Mouse (Mus musculus) neural tube, embryonic 13.5 days (tissue): Measurements from ENCODE around the gene Gm43738. TPM values are rescaled to one million over a fixed set of nuclear protein-coding genes. Genes with fewer than 3 reads are reported as not detected.

Experiments
- ATAC-seq: fragments of 200-750 bp; cut with Nextera tagmentation; 2 replicates; pipeline ENCODE4 v1.8.0; 2017; ENCODE audit warnings: low read depth, mild to moderate bottlenecking, moderate TSS enrichment, moderate library complexity
- H3K27ac ChIP-seq: fragments of 300-500 bp; sonication (generic); replicated peaks from 2 replicates; pipeline ENCODE4 v1.5.1; 2015; ENCODE audit warnings: moderate library complexity, mild to moderate bottlenecking, inconsistent platforms
- H3K27me3 ChIP-seq: fragments of 300-500 bp; sonication (generic); 2 replicates; pipeline ENCODE4 v1.6.1; 2015; ENCODE audit warnings: mild to moderate bottlenecking, inconsistent platforms
- H3K36me3 ChIP-seq: fragments of 300-500 bp; sonication (generic); 2 replicates; pipeline ENCODE4 v1.6.1; 2015; ENCODE audit warnings: mild to moderate bottlenecking, inconsistent platforms
- H3K4me1 ChIP-seq: fragments of 300-500 bp; sonication (generic); replicated peaks from 2 replicates; pipeline ENCODE4 v1.6.1; 2015; ENCODE audit warnings: inconsistent platforms
- H3K4me2 ChIP-seq: fragments of 300-500 bp; sonication (generic); 2 replicates; pipeline ENCODE4 v1.6.1; 2015; ENCODE audit warnings: inconsistent platforms, mild to moderate bottlenecking, moderate library complexity
- H3K4me3 ChIP-seq: fragments of 300-500 bp; sonication (generic); 2 replicates; pipeline ENCODE4 v1.5.1; 2015; ENCODE audit warnings: mild to moderate bottlenecking, inconsistent platforms
- H3K9ac ChIP-seq: fragments of 300-500 bp; sonication (generic); 2 replicates; pipeline ENCODE4 v1.6.1; 2015; ENCODE audit warnings: moderate library complexity, mild to moderate bottlenecking, inconsistent platforms
- H3K9me3 ChIP-seq: fragments of 300-500 bp; sonication (generic); 2 replicates; pipeline ENCODE4 v1.6.1; 2016; ENCODE audit warnings: inconsistent platforms
- WGBS: fragments of 180-500 bp; shearing (Covaris S2); methylation state at CpG from one replicate; pipeline ENCODE4 v1.1.7; 2015; 5-methylcytosine and 5-hydroxymethylcytosine counted together
- polyA plus RNA-seq: library from polyadenylated mRNA; unstranded; fragments of >200 nt; fragmentation: Nextera tagmentation; extraction: Ambion mirVana; gene quantifications from 2 replicates; pipeline ENCODE4 v1.2.1, GENCODE M21; 2015

Gm43738 gene
- polyA plus RNA-seq, 1 experiment from 2014 or later, result not detected

GRCm38 (mm10) chr3:89101812-89102494, 1.1 kb upstream of the Gm43738 start, which contains the start of gene Fdps:
TSS of gene Fdps (minus strand) at chr3:89101959.
- no peaks in the 10 kb centered on the region for H3K27me3 ChIP-seq
- peaks cover 33% of the 10 kb centered on the region for H3K36me3 ChIP-seq
- H3K4me3 ChIP-seq, result peak within 1 kb of the TSS; percentile 69
- peaks cover 31% of the 10 kb centered on the region for H3K4me1 ChIP-seq
- H3K9me3 ChIP-seq, result no peaks in the 10 kb centered on the region
- under 1% methylated on average over 26 of the region's 26 CpGs for WGBS
- H3K27ac ChIP-seq, result peak within 1 kb of the TSS; percentile 85
- H3K4me2 ChIP-seq, result peak within 1 kb of the TSS; percentile 91
- H3K9ac ChIP-seq, result peak within 1 kb of the TSS; percentile 77
- peak; percentile 99 for ATAC-seq

DNA sequence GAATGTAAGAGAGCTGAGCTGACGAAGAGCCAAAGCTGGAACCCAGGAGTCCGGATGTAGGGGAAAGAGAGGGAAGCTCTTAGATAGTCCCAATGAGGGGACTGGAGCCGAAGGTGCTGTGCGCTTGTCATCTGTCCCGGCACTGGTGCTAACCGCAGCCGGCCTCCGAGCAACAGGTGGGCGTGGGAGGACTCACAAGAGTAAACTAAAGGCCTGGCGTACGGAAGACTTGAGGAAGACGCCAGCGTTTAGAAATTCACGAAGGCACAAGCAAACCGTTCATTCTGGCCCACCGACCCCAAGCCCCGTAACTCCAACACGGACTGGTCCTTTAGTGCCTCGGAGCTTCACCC, 536 bp upstream of the Gm43738 start:
- Histone ChIP-seq H3K4me2 (peak overlapping the region; percentile 91), H3K4me1 (peaks cover 31% of the 10 kb centered on the region), H3K27ac (peak overlapping the region; percentile 81), H3K36me3 (peaks cover 38% of the 10 kb centered on the region), H3K27me3 (no peaks in the 10 kb centered on the region), H3K4me3 (peak overlapping the region; percentile 69), H3K9ac (peak overlapping the region; percentile 77), H3K9me3 (no peaks in the 10 kb centered on the region)
- ATAC-seq, result peak; percentile 51
- 0% methylated on average over 19 of the region's 19 CpGs for WGBS

DNA sequence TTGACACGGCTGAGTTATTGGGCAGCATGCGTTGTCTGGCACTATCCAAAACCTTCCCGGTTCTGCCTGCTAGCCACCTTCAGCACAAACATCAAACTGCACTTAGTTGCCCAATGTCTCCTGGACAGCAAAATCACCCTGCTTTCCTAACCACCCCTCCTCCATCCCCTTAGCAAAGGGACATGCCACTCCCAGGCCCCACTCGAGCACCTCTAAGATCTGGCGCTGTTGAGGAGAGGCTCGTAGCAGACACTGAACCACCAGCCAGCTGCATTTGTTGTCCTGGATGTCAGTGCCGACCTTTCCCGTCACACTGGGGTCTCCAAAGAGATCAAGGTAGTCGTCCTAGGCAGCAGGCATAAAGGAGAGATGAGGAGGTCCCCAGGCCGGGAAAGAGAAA, 6.9 kb downstream of the Gm43738 start:
- Histone ChIP-seq H3K4me1 (peaks cover 39% of the 10 kb centered on the region), H3K36me3 (peaks cover 55% of the 10 kb centered on the region), H3K27me3 (peaks cover 6% of the 10 kb centered on the region; the same call in 1 of the 2 replicates), H3K27ac (no peak overlapping the region), H3K4me2 (no peak overlapping the region), H3K4me3 (no peak overlapping the region), H3K9ac (no peak overlapping the region), H3K9me3 (no peaks in the 10 kb centered on the region)
- ATAC-seq, result no peak
- WGBS, result 83% methylated on average over 10 of the region's 10 CpGs

DNA sequence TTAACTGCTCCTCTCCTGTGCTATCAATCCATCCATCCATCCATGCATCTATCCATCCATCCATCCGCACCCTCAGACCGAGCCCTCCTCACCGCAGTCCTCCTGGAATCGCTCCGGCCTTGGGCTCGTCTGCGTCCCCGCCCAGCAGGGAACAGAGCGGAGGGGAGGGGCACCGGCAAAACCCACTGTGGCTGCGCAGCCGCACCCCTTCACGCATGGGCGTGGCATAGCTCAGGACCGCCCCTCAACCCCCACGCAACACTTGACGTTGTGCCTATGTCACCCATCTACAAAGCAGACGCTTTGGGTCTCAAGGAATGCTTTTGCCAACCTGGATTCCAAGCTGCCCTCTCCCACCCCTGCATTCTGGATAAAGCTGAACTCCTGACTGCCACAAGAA, 7.7 kb downstream of the Gm43738 start, which contains the start of gene Rusc1:
Gene Rusc1 (minus strand): TSS at position 137 of the 400 bp plus-strand sequence.
- peaks cover 45% of the 10 kb centered on the region for H3K4me1 ChIP-seq
- WGBS, result under 1% methylated on average over 18 of the region's 18 CpGs

DNA sequence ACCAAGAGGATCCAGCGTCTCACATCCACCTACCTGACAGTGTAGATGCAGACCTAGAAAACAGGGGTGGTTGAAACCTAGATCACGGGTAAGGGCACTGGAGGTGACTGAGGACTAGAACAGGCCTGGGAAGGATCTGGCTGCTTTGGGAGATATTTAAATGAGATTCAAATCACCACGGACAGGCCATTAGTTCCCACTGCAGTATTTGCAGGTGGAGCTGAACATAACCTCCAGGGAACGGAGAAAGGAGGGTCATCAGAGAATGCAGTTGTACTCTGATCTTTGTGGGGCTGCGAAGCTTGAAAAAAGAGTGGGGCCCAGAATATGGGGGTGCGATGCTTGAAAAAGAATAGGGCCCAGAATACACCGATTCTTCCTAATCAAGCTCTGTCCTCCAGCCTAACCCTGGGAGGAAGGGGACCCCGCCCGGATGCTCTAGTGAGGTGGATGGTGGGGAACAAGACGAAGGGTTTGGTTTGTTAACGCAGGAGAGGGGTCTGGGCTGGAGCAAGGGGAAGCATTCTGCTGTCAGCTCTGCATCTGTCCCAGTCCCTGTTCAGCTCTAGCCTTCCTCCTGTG, 8.3 kb downstream of the Gm43738 start:
- Histone ChIP-seq H3K27me3 (peaks cover 14% of the 10 kb centered on the region; the same call in 1 of the 2 replicates), H3K4me1 (peaks cover 49% of the 10 kb centered on the region), H3K4me3 (peak overlapping the region; percentile 74), H3K36me3 (peaks cover 56% of the 10 kb centered on the region), H3K9me3 (no peaks in the 10 kb centered on the region), H3K4me2 (peak overlapping the region; percentile 94), H3K27ac (peak overlapping the region; percentile 86), H3K9ac (peak overlapping the region; percentile 92)
- WGBS, result 16% methylated on average over 11 of the region's 11 CpGs
- ATAC-seq, result peak; percentile 36

More for the DNA sequence above, 7.7 kb downstream of the Gm43738 start, which contains the start of gene Rusc1:
- H3K36me3 ChIP-seq, result peaks cover 56% of the 10 kb centered on the region
- peak; percentile 86 for ATAC-seq
- H3K4me2 ChIP-seq, result peak within 1 kb of the TSS; percentile 94
- H3K4me3 ChIP-seq, result peak within 1 kb of the TSS; percentile 74
- peak within 1 kb of the TSS; percentile 86 for H3K27ac ChIP-seq
- peaks cover 13% of the 10 kb centered on the region; the same call in 1 of the 2 replicates for H3K27me3 ChIP-seq
- no peaks in the 10 kb centered on the region for H3K9me3 ChIP-seq
- peak within 1 kb of the TSS; percentile 92 for H3K9ac ChIP-seq

DNA sequence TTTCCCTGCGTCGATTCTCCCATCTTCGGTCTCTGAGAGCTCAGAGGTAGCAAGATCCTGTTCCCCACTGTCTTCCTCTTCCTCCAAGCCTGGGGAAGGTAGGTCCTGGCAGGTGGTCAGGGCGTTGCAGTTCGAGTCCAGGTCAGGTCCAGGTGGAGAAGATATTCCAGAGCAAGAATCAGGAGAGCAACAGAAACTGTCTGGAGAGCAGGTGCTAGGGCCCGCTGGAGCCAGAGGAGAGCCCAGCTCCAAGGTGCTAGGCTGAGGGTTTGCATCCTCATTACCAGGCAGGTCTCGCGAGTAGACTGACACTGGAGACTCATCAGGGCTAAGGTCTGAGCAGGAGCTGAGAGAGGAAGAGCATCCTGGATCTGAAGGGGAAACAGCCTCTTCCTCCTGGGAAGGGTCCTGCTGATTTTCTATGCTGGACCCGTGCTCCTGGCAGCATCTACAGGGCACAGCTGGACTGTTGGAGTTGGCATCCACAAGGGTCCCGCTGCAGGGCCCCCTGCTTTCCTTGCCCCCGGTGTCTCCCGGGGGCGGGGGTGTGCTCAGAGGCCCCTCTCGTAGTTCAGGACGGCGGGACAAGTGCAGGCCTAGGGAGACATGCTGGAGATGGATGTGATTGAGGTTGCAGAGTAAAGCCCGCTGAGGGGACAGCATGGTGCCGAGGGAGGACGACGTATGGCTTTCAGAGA, 8.9 kb downstream of the Gm43738 start:
- H3K36me3 ChIP-seq, result peaks cover 54% of the 10 kb centered on the region
- peak overlapping the region; percentile 92 for H3K9ac ChIP-seq
- peak overlapping the region; percentile 94 for H3K4me2 ChIP-seq
- H3K27me3 ChIP-seq, result peaks cover 14% of the 10 kb centered on the region; the same call in 1 of the 2 replicates
- H3K4me1 ChIP-seq, result peaks cover 51% of the 10 kb centered on the region
- no peak for ATAC-seq
- peak overlapping the region; percentile 74 for H3K4me3 ChIP-seq
- 5% methylated on average over 20 of the region's 20 CpGs for WGBS
- H3K9me3 ChIP-seq, result no peaks in the 10 kb centered on the region
- H3K27ac ChIP-seq, result peak overlapping the region; percentile 86

GRCm38 (mm10) chr3:89090694-89091655, 9.9 kb downstream of the Gm43738 start:
- Histone ChIP-seq H3K27ac (peak overlapping the region; percentile 86), H3K4me1 (peaks cover 51% of the 10 kb centered on the region), H3K27me3 (peaks cover 14% of the 10 kb centered on the region; the same call in 1 of the 2 replicates), H3K4me2 (peak overlapping the region; percentile 94), H3K9ac (peak overlapping the region; percentile 92), H3K36me3 (peaks cover 53% of the 10 kb centered on the region), H3K9me3 (no peaks in the 10 kb centered on the region), H3K4me3 (peak overlapping the region; percentile 74)
- WGBS, result under 1% methylated on average over 69 of the region's 74 CpGs
- ATAC-seq, result peak; percentile 44

GRCm38 (mm10) chr3:89089882-89090591, 10.9 kb downstream of the Gm43738 start:
- H3K9me3 ChIP-seq, result no peaks in the 10 kb centered on the region
- H3K27me3 ChIP-seq, result peaks cover 14% of the 10 kb centered on the region; the same call in 1 of the 2 replicates
- peaks cover 49% of the 10 kb centered on the region for H3K36me3 ChIP-seq
- H3K9ac ChIP-seq, result peak overlapping the region; percentile 92
- peak; percentile 55; the same call in 1 of the 2 replicates for ATAC-seq
- peak overlapping the region; percentile 94 for H3K4me2 ChIP-seq
- WGBS, result under 1% methylated on average over 40 of the region's 40 CpGs
- H3K27ac ChIP-seq, result peak overlapping the region; percentile 86
- peaks cover 51% of the 10 kb centered on the region for H3K4me1 ChIP-seq
- H3K4me3 ChIP-seq, result peak overlapping the region; percentile 74

- H3K4me1 ChIP-seq, result peaks cover 51% of the 10 kb centered on the region
- no peak for ATAC-seq
- peaks cover 49% of the 10 kb centered on the region for H3K36me3 ChIP-seq
Observed at GRCm38 (mm10) chr3:89088974-89089373, 11.9 kb downstream of the Gm43738 start.

GRCm38 (mm10) chr3:89087338-89088110, 13.4 kb downstream of the Gm43738 start:
- WGBS, result 38% methylated on average over 21 of the region's 21 CpGs
- H3K9ac ChIP-seq, result no peak overlapping the region

More at GRCm38 (mm10) chr3:89088974-89089373, 11.9 kb downstream of the Gm43738 start:
- H3K27me3 ChIP-seq, result peaks cover 14% of the 10 kb centered on the region; the same call in 1 of the 2 replicates
- H3K4me3 ChIP-seq, result peak overlapping the region; percentile 74
- H3K9ac ChIP-seq, result peak overlapping the region; percentile 92; the same call in 1 of the 2 replicates
- peak overlapping the region; percentile 94 for H3K4me2 ChIP-seq
- WGBS, result 64% methylated on average over 14 of the region's 14 CpGs
- H3K27ac ChIP-seq, result no peak overlapping the region
- no peaks in the 10 kb centered on the region for H3K9me3 ChIP-seq

More at GRCm38 (mm10) chr3:89087338-89088110, 13.4 kb downstream of the Gm43738 start:
- H3K9me3 ChIP-seq, result no peaks in the 10 kb centered on the region
- no peak for ATAC-seq
- H3K27me3 ChIP-seq, result peaks cover 14% of the 10 kb centered on the region; the same call in 1 of the 2 replicates
- H3K36me3 ChIP-seq, result peaks cover 50% of the 10 kb centered on the region
- peaks cover 40% of the 10 kb centered on the region for H3K4me1 ChIP-seq
- no peak overlapping the region for H3K4me2 ChIP-seq
- no peak overlapping the region for H3K4me3 ChIP-seq
- H3K27ac ChIP-seq, result no peak overlapping the region
